Mouse (Mus musculus) spleen, adult 2 months (tissue): ENCODE measurements at regions not wholly inside any gene's neighbourhood (a gene's known extent, or its start where the extent isn't known, plus 50 kb on each side); places are given as distances from the start of the nearest gene placed in this dataset.

Source experiments
- CTCF ChIP-seq: fragments of 200-500 bp; IDR thresholded peaks from 2 replicates; pipeline ENCODE4 v1.5.1; 2011; ENCODE audit warnings: mild to moderate bottlenecking, inconsistent platforms; ENCODE audit not compliant: insufficient read depth, insufficient read length, insufficient replicate concordance; ENCODE audit errors: extremely low read depth
- POLR2A ChIP-seq: fragments of 200-500 bp; IDR thresholded peaks from 2 replicates; pipeline ENCODE4 v1.6.1; 2011; ENCODE audit warnings: low read depth, low read length, inconsistent platforms

GRCm38 (mm10) chr13:26382631-26383030 is 387.3 kb downstream of the Hdgfl1 start:
- TF ChIP-seq POLR2A: no peak
- no peak for TF ChIP-seq CTCF
